Mouse (Mus musculus): ENCODE data around the gene Olfr1180.
"Not testable (repeated sequence)": the region's sequence is repeated elsewhere in the genome, so short reads cannot be mapped to it uniquely, and the experiment has no call there.

The Olfr1180 gene

GRCm38 (mm10) chr2:88419051-88419450 is at the start of gene Olfr1180:
Gene Olfr1180, minus strand, starts transcription at chr2:88419151.
- DNase-seq (ENCODE audit: low spot score): no peak

- DNase-seq (ENCODE audit: low spot score): not testable (repeated sequence)
These were observed 35.6 kb upstream of the Olfr1180 start, which contains the start of gene Olfr1183 for GRCm38 (mm10) chr2:88454567-88454966. Gene Olfr1183, plus strand, starts transcription at chr2:88454867.

- DNase-seq (ENCODE audit: low spot score): no peak
These were observed 30.1 kb upstream of the Olfr1180 start, which contains the start of gene Gm13757 for GRCm38 (mm10) chr2:88449031-88449430. Gene Gm13757, minus strand, starts transcription at chr2:88449131.

- no peak for DNase-seq (ENCODE audit: low spot score)
These were observed 7.1 kb upstream of the Olfr1180 start, which contains the start of gene Olfr1181 for GRCm38 (mm10) chr2:88426071-88426470. Gene Olfr1181, minus strand, starts transcription at chr2:88426171.

GRCm38 (mm10) chr2:88406353-88406752 is 12.6 kb downstream of the Olfr1180 start, which contains the start of gene Olfr1179:
Gene Olfr1179, minus strand, starts transcription at chr2:88406453.
- no peak for DNase-seq (ENCODE audit: low spot score)

GRCm38 (mm10) chr2:88386762-88387161 is 32.2 kb downstream of the Olfr1180 start, which contains the start of gene Olfr1178:
Gene Olfr1178, plus strand, starts transcription at chr2:88387062.
- no peak for DNase-seq (ENCODE audit: low spot score)
